Mouse (Mus musculus) adrenal gland, adult (tissue): Measurements from ENCODE around the gene Gnao1.
A peak's percentile ranks its signal among the peaks of the same experiment; 100 is the strongest.

Source experiments
- DNase-seq, 2 experiments: peaks; one replicate each; pipeline ENCODE4 v3.0.0; 2022 to 2023; ENCODE audit warnings: low spot score in 1 of 2; ENCODE audit not compliant: inconsistent age in 2 of 2

The Gnao1 gene

GRCm38 (mm10) chr8:93843858-93844502, 34.2 kb downstream of the Gnao1 start:
- peak in 1 of 2 experiments; percentile 38 for DNase-seq

- DNase-seq: no peak
Measured at GRCm38 (mm10) chr8:93845186-93845585, 35.4 kb downstream of the Gnao1 start.

- DNase-seq: no peak
Measured at GRCm38 (mm10) chr8:93852087-93852645, 42.4 kb downstream of the Gnao1 start.

GRCm38 (mm10) chr8:93852851-93853461, 43.2 kb downstream of the Gnao1 start:
- DNase-seq: no peak

GRCm38 (mm10) chr8:93854676-93855075, 44.9 kb downstream of the Gnao1 start:
- DNase-seq: no peak

GRCm38 (mm10) chr8:93855272-93855671, 45.5 kb downstream of the Gnao1 start:
- DNase-seq: no peak

- no peak for DNase-seq
Measured at GRCm38 (mm10) chr8:93857144-93857543, 47.4 kb downstream of the Gnao1 start.

GRCm38 (mm10) chr8:93858286-93858685, 48.5 kb downstream of the Gnao1 start:
- no peak for DNase-seq

- DNase-seq: peak in 1 of 2 experiments; percentile 28
Measured at GRCm38 (mm10) chr8:93860020-93860419, 50.3 kb downstream of the Gnao1 start.

- DNase-seq: no peak
Measured at GRCm38 (mm10) chr8:93864064-93864463, 54.3 kb downstream of the Gnao1 start.

GRCm38 (mm10) chr8:93866271-93866670, 56.5 kb downstream of the Gnao1 start:
- no peak for DNase-seq

GRCm38 (mm10) chr8:93868486-93869221, 58.9 kb downstream of the Gnao1 start:
- no peak for DNase-seq

GRCm38 (mm10) chr8:93871275-93871674, 61.5 kb downstream of the Gnao1 start:
- DNase-seq: peak in 1 of 2 experiments; percentile 53

GRCm38 (mm10) chr8:93878396-93878795, 68.6 kb downstream of the Gnao1 start:
- DNase-seq: no peak

GRCm38 (mm10) chr8:93879966-93880365, 70.2 kb downstream of the Gnao1 start:
- no peak for DNase-seq

GRCm38 (mm10) chr8:93881381-93881780, 71.6 kb downstream of the Gnao1 start:
- DNase-seq: no peak

- no peak for DNase-seq
Measured at GRCm38 (mm10) chr8:93883241-93883640, 73.5 kb downstream of the Gnao1 start.

- no peak for DNase-seq
Measured at GRCm38 (mm10) chr8:93883771-93884170, 74.0 kb downstream of the Gnao1 start.

GRCm38 (mm10) chr8:93884316-93884715, 74.5 kb downstream of the Gnao1 start:
- DNase-seq: no peak

- no peak for DNase-seq
Measured at GRCm38 (mm10) chr8:93886181-93886580, 76.4 kb downstream of the Gnao1 start.

GRCm38 (mm10) chr8:93888150-93888676, 78.4 kb downstream of the Gnao1 start:
- no peak for DNase-seq
